Mouse (Mus musculus) lung, postnatal 4 days (tissue): ENCODE measurements around the gene Plekhh3.
"Not testable (repeated sequence)": the region's sequence is repeated elsewhere in the genome, so short reads cannot be mapped to it uniquely, and the experiment has no call there.

ENCODE experiments used
- DNase-seq, 2 experiments: peaks; one replicate each; pipeline ENCODE4 v3.0.0; 2021

Plekhh3 gene

GRCm38 (mm10) chr11:101170354-101170810 lies 769 bp downstream of the Plekhh3 start, which contains the start of gene Cntnap1:
Cntnap1 (plus strand) TSS chr11:101170523.
- peak; percentile 79 to 84 for DNase-seq

GRCm38 (mm10) chr11:101169301-101170107 lies 1.6 kb downstream of the Plekhh3 start:
- no peak for DNase-seq

GRCm38 (mm10) chr11:101168301-101168980 lies 2.7 kb downstream of the Plekhh3 start:
- DNase-seq = peak; percentile 38 to 74

- no peak for DNase-seq
Measured at GRCm38 (mm10) chr11:101167963-101168300, 3.2 kb downstream of the Plekhh3 start.

GRCm38 (mm10) chr11:101167211-101167962 lies 3.8 kb downstream of the Plekhh3 start:
- no peak for DNase-seq

- DNase-seq = no peak
Measured at GRCm38 (mm10) chr11:101166357-101166756, 4.8 kb downstream of the Plekhh3 start.

- DNase-seq = no peak
Measured at GRCm38 (mm10) chr11:101164677-101165580, 6.2 kb downstream of the Plekhh3 start.

GRCm38 (mm10) chr11:101164351-101164665 lies 6.8 kb downstream of the Plekhh3 start:
- DNase-seq = no peak

- DNase-seq = no peak
Measured at GRCm38 (mm10) chr11:101163476-101164350, 7.4 kb downstream of the Plekhh3 start.

- DNase-seq = peak in 1 of 2 experiments; percentile 84
Measured at GRCm38 (mm10) chr11:101162772-101163171, 8.4 kb downstream of the Plekhh3 start.

GRCm38 (mm10) chr11:101162301-101162700 lies 8.8 kb downstream of the Plekhh3 start:
- no peak for DNase-seq

- DNase-seq = no peak
Measured at GRCm38 (mm10) chr11:101161551-101161950, 9.6 kb downstream of the Plekhh3 start.

GRCm38 (mm10) chr11:101160981-101161505 lies 10.1 kb downstream of the Plekhh3 start:
- not testable (repeated sequence) for DNase-seq

GRCm38 (mm10) chr11:101160151-101160550 lies 11.0 kb downstream of the Plekhh3 start:
- not testable (repeated sequence) for DNase-seq

- peak; percentile 66 to 82 for DNase-seq
Measured at GRCm38 (mm10) chr11:101155728-101156371, 15.3 kb downstream of the Plekhh3 start, which contains the start of gene Tubg2. Tubg2 (plus strand) TSS chr11:101155907.

- no peak for DNase-seq
Measured at GRCm38 (mm10) chr11:101155151-101155550, 16.0 kb downstream of the Plekhh3 start.

- DNase-seq = no peak
Measured at GRCm38 (mm10) chr11:101154648-101155047, 16.5 kb downstream of the Plekhh3 start.

- no peak for DNase-seq
Measured at GRCm38 (mm10) chr11:101152825-101153224, 18.3 kb downstream of the Plekhh3 start.

- no peak for DNase-seq
Measured at GRCm38 (mm10) chr11:101151063-101151462, 20.1 kb downstream of the Plekhh3 start.
